Mouse (Mus musculus) right cerebral cortex, postnatal 25 days (tissue): ENCODE measurements around the gene Smad1.

ENCODE experiments used
- DNase-seq: peaks from one replicate; pipeline ENCODE4 v3.0.0; 2022

Smad1 gene

GRCm38 (mm10) chr8:79294610-79295275, 104.6 kb downstream of the Smad1 start, which contains the start of gene Mmaa:
Gene Mmaa (minus strand): TSS chr8:79294937.
- DNase-seq: peak; percentile 99

- no peak for DNase-seq
These were observed 105.5 kb downstream of the Smad1 start for GRCm38 (mm10) chr8:79293841-79294240.

- DNase-seq: no peak
These were observed 106.5 kb downstream of the Smad1 start for GRCm38 (mm10) chr8:79292712-79293264.

GRCm38 (mm10) chr8:79289592-79289991, 109.7 kb downstream of the Smad1 start:
- no peak for DNase-seq

- DNase-seq: no peak
These were observed 110.6 kb downstream of the Smad1 start for GRCm38 (mm10) chr8:79288681-79289080.
